Mouse (Mus musculus) 416B (cell line): Measurements from ENCODE around the gene Glt1d1.

Experiments
- DNase-seq: peaks from one replicate; pipeline ENCODE4 v3.0.0; 2011; ENCODE audit warnings: low read depth

The Glt1d1 gene

DNA sequence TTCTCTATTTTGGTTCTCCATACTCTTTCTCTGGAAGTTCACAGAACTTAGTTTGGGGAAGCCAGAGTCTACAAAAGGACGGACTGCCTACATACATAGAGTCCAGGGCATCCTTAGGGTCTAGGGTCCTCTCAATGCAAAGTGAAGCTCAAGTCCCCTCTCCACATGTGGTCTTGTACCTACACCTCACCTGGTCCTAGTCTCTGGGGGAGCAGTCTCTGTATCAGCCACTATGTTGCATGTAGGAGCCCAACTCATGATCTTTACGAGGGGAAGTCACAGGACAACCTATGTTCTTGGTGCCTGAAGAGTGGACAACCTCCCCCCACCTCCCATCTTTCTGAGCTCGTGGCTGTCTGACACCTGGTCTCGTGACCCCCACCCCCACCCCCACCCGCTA lies 391 bp upstream of the Glt1d1 start:
- DNase-seq: no peak

- DNase-seq: no peak
Measured at GRCm38 (mm10) chr5:127633188-127633587, 1.1 kb downstream of the Glt1d1 start.

DNA sequence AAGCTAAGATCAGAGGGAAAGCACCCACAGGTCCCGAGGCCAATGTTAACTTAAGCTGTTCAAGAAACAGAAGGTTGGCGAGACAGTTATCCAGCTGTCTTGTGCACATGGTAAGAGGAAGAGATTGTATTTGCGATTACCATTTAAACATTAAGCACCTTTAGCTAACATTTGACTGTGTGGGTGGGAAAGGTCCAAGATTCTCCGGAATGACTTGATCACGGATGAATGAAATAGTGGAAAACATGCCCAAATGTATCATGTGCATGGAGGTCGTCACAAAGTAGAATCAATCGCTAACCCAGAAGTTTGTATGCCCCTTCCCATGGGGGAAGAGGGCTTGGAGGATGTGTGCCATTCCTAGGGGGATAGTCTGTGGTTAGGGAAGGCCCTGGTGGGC lies 1.6 kb downstream of the Glt1d1 start:
- no peak for DNase-seq

GRCm38 (mm10) chr5:127637622-127638021 lies 5.6 kb downstream of the Glt1d1 start:
- DNase-seq: no peak

DNA sequence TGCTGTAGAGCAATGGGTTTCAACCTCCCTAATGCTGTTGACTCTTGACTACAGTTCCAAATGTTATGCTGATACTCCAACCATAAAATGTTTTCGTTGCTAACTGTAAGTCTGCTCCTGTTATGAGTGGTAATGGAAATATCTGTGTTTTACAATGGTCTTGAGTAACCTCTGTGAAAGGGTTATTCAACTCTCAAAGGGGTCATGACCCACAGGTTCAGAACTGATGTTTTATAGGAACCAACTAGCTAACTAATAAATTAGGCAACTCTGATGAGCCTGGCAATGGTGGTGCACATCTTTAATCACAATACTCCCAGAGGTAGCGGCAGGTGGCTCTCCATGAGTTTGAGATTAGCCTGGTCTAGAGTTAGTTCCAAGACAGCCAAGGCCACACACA lies 6.1 kb downstream of the Glt1d1 start:
- no peak for DNase-seq

GRCm38 (mm10) chr5:127639067-127639605 lies 7.1 kb downstream of the Glt1d1 start:
- DNase-seq: no peak

GRCm38 (mm10) chr5:127639635-127640034 lies 7.6 kb downstream of the Glt1d1 start:
- DNase-seq: no peak

DNA sequence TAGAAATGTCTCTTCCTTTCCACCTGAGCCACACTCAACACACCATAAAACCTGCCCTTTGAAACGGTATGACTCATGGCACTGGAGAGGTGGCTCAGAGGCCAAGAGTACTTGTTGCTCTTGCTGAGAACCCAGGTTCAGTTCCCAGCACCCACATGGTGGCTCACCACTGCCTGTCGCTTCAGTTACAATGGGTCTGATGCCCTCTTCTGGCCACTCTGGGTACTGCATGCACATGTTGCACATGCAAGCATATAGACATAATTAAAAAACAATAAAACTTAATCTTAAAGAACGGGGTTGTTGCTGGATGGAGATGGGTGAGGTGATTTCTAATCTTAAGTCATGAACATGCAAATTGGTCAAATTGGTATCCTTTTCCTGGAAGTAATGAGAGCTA lies 8.3 kb downstream of the Glt1d1 start:
- DNase-seq: no peak

GRCm38 (mm10) chr5:127641185-127641958 lies 9.3 kb downstream of the Glt1d1 start:
- DNase-seq: no peak

GRCm38 (mm10) chr5:127648046-127648445 lies 16.0 kb downstream of the Glt1d1 start:
- peak; percentile 39 for DNase-seq

DNA sequence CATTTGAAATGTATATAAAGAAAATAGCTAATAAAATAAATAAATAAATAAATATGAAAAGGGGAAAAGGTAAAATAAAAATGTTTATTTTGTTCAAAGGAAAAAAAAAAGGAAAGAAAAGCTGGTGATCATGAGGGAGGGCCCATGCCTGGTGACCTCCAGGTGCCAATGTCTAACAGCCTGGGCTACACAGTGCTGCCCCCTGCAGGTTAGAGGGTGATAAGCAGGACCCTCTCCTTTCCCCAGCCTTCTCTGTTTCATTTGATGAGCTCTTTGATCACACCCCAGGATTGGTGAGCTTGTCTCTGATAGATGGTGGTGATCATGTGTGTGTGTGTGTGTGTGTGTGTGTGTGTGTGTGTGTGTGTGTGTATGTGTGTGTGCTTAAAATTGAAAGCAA lies 17.0 kb downstream of the Glt1d1 start:
- peak; percentile 26 for DNase-seq

- no peak for DNase-seq
Measured at GRCm38 (mm10) chr5:127658257-127658656, 26.2 kb downstream of the Glt1d1 start.

DNA sequence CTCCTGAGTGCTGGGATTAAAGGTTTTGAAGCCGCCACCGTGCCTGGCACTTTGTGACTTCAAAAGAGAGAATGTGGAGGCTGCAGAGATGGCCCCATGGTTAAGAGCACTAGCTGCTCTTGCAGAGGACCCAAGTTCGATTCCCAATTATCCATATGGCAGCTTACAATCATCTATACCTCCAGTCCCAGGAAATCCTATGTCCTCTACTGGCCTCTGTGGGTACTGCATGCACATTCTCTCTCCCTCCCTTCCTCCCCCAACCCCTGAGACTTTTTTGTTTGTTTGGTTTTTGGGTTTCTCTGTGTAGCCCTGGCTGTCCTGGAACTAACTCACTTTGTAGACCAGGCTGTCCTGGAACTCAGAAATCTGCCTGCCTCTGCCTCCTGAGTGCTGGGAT lies 27.2 kb downstream of the Glt1d1 start:
- no peak for DNase-seq

DNA sequence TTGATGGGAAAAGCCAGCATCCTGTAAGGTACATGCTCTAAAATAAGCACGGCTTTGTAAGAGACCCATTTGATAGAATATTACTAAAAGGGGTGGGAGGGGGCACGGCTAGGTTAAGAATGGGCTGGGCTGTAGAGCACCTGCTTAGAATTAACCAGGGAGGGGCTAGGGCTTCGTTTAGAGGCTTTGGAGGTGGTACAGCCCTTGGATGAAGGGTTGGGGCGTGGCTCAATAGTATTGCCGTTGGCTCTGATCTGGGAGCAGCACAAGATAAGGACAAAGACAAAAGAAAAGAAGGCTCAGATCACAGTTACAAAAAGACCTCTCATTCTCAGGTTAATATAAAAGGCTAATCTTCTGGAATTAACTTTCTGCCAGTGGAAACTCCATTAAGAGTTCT lies 28.2 kb downstream of the Glt1d1 start:
- no peak for DNase-seq

GRCm38 (mm10) chr5:127660979-127661378 lies 28.9 kb downstream of the Glt1d1 start:
- no peak for DNase-seq

GRCm38 (mm10) chr5:127673913-127674312 lies 41.9 kb downstream of the Glt1d1 start:
- no peak for DNase-seq

DNA sequence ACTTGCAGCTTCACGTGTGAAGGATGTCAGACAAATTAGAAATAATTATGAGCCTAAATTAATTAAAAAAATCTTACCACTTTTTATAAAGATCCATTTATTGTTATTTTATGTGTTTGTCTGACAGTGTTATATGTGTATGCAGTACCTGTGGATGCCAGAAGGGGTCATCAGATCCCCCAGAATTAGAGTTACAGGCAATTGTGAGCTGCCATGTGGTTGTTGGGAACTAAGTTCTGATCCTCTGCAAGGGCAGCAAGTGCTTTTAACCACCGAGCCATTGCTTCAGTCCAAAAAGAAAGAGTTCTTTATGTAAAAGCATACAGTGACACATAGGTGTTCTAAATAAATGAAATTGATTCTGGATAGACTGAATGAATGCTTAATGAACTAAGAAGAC lies 45.5 kb downstream of the Glt1d1 start:
- DNase-seq: no peak

GRCm38 (mm10) chr5:127678501-127678900 lies 46.4 kb downstream of the Glt1d1 start:
- DNase-seq: no peak

DNA sequence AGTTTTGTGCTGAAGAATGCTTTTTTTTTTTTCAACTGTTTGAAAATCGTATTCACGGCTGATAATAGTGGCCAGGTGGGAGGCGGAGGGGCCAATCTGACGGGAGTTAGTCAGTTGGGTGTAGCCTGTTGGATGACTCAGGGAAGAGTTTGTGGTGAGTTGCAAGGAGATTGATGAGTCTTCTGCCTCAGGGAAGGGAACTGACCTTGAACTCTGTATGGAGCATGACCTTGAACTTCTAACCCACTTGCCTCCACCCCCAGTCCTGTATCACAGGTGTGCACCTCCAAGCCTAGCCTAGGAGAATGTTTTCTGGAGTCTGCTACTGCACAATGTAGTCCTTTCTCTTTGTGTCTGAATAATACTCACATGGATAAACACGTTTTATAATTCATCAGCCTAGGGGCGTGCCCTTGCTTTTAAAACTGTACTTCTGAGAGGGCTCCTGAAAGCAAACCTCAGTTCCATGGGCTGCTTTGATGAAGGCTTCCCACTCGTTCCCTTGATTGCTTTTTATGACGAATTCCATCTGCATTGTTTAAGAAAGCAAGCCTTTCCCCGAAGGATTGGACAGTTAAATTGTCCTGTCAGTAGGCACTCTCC lies 56.6 kb downstream of the Glt1d1 start:
- no peak for DNase-seq

DNA sequence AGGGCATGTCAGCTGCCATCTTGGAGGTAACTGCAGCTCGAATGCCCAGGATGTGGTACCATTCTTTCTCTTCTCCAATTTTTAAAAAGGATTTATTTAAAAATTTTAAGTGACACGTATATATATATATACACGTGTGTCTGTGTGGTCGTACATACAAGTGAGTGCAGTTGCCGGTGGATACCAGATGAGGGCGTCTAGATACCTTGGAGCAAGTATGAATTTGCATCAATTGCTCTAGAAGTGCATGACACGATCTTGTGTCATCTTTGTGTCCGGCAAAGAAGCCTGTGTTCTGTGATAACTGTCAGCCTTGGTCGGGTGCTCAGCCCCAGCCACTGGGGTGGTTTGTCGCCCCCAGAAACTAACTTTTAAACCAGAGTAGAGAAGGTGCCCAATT lies 59.0 kb downstream of the Glt1d1 start:
- no peak for DNase-seq

- no peak for DNase-seq
Measured at GRCm38 (mm10) chr5:127691581-127691980, 59.5 kb downstream of the Glt1d1 start.

- DNase-seq: no peak
Measured at GRCm38 (mm10) chr5:127695898-127696297, 63.8 kb downstream of the Glt1d1 start.

GRCm38 (mm10) chr5:127696602-127697001 lies 64.5 kb downstream of the Glt1d1 start:
- DNase-seq: no peak

DNA sequence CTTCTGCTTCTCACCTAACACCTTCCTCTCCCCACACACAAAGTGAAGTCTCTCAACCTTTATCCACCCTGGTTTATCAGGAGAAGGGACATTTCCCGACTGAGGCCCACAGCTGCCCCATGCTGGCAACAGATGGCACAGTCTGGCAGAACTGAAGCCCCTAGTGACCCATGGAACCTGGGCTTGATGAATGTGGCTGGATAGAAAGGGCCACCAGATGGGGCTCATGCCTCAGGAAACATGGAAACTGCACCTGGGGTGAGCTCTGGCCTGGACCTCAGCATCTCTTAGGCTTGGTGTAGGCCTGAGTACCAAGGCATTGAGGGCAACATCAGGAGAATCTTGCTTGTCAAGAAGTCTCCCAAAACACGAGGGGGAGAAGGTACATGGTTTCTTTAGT lies 66.5 kb downstream of the Glt1d1 start:
- no peak for DNase-seq
